Mouse (Mus musculus) megakaryocyte, embryonic 14.5 days (primary cell): ENCODE measurements around the gene Zfp637.

Experiments used
- FLI1 ChIP-seq: IDR thresholded peaks from 2 replicates; pipeline ENCODE4 v1.6.1; 2012; ENCODE audit warnings: low read length, inconsistent platforms, mixed read lengths
- GATA1 ChIP-seq: IDR thresholded peaks from 3 replicates; pipeline ENCODE4 v1.6.1; 2012; ENCODE audit warnings: mixed read lengths, low read length, inconsistent platforms, borderline replicate concordance

- no peak for TF ChIP-seq GATA1
- no peak for TF ChIP-seq FLI1
Measured at GRCm38 (mm10) chr6:117868187-117868586, 27.2 kb downstream of the Zfp637 start.
